Mouse (Mus musculus) T-helper 1 cell (primary cell): ENCODE measurements around the gene Dusp28.
"Not testable (repeated sequence)": the region's sequence is repeated elsewhere in the genome, so short reads cannot be mapped to it uniquely, and the experiment has no call there.

Source experiments
- in situ Hi-C: fragments of 300-600 bp; cut with MboI, MseI; formaldehyde crosslinking; loops from one replicate; pipeline ENCODE4 v1.15.1; 2025; ENCODE audit warnings: high pct_unique_total_duplicates

Gene Dusp28

GRCm38 (mm10) chr1:92936467-92936866, 29.7 kb downstream of the Dusp28 start:
- in situ Hi-C loops = loop anchor here (25.0 kb wide), 1 partner anchor 1526 kb away; no protein-coding TSS in a partner anchor

DNA sequence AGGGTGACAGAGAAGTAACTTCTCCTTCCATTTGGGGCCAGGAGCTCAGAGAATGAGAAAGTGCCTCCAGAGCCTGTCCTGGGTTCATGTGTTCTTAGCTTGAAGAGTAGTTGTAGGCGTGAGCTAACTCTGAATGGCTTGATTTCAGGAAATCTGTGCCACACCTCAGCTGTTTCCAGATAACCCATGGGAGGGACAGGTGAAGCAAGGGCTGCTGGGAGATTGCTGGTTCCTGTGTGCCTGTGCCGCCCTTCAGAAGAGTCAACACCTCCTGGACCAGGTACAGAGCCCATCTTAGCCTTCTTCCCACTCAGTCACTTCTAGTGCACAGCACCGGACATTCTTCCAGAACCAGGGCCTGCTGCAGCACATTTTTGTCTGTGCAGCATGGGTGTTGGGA, 31.0 kb downstream of the Dusp28 start:
- in situ Hi-C loops = loop anchor here (25.0 kb wide), 1 partner anchor 1525 kb away; no protein-coding TSS in a partner anchor

DNA sequence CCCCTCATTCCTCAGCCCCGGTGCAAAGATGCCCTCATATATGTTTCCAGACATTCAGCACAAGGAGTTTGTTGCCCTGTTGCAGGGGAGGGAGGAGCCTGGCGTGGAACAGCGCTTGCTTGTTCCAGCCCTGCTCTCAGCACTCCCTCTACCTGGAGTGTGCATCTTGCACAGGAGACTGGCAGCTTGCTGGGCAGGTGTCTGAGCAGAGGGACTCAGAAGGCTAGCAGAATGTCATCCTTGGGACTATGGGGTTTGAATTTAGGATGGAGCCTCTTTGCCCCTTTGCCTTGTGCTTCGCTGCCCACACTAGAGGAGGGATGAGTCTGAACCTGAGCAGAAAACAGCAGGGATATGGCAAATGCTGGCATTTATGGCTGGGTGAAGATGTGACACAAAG, 33.0 kb downstream of the Dusp28 start:
- in situ Hi-C loops = loop anchor here (10.0 to 25.0 kb wide), 2 partner anchors 605 to 1523 kb away; no protein-coding TSS in a partner anchor

DNA sequence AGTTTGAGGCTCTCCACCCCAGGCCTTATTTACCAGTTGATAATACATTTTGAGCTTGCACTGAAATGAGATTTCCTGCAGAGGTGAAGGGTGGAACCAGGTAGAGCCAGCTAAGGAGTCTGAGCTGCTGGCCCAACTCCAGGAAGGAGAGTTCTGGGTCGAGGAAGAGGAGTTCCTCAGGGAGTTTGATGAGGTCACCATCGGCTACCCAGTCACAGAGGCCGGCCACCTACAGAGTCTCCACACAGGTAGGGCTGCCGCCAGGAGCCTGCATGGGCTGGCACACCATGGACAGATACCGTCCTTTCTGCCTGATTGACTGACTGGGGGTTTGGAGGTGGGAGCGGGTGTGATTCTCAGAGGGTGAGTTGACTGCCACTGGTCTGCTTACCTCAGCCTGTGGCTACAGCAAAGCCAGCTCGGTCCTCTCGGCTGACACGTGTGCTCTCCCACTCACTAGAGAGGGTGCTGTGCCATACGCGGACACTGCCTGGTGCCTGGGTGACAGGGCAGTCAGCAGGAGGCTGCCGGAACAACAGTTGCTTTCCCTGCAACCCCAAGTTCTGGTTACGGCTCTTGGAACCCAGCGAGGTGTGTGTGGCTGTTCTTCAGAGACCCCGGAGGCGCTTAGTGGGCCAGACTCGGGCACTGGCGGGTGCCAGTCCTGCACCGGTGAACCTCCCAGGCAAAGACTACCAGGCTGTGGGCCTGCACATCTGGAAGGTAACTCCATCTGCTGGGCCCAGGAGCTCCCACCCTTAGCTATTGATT, 36.6 kb downstream of the Dusp28 start:
- in situ Hi-C loops = loop anchor here (10.0 to 25.0 kb wide), 2 partner anchors 601 to 1519 kb away; no protein-coding TSS in a partner anchor

DNA sequence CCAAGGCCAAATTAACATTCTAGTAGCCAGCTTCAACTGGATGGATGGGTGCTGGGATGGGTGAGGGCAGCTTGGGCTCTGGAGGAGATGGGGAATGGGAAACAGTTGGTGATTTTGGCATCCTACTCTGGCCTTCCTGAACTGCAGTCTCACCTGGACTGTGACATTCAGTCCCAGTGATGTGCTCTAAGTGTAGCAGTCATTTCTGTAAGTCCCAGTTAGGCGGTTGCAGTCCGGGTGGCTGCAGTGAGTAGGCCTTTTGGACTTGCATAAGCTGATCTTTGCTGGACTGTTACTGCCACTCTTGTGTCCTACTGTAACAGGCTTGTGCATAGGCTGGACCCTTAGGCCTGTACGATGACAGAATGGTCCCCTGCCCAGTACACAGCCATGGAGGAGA, 41.2 kb downstream of the Dusp28 start:
- in situ Hi-C loops = loop anchor here (10.0 to 25.0 kb wide), 2 partner anchors 597 to 1514 kb away; no protein-coding TSS in a partner anchor

GRCm38 (mm10) chr1:92949426-92949825, 42.6 kb downstream of the Dusp28 start:
- in situ Hi-C loops = loop anchor here (10.0 to 25.0 kb wide), 2 partner anchors 595 to 1513 kb away; no protein-coding TSS in a partner anchor

DNA sequence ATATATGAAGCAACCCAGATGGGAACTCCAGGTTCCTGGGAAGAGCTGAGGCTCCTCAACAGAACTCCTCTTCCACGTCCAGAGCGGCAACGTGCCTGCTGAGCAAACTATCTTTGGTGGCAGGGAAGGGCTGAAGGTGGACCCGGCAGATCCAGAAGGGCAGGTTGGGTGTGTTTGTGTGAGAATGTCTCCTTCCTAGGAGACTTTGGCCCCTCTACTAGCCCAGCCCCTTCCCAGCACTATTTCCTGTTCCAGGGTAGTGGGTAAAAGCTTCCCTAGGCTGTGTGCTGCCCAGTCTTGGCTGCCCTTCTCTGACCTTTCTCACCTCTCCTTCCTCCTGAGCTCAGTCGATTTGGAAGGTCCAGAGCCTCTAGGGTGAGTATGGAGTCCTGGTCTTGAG, 43.8 kb downstream of the Dusp28 start, which contains the start of gene Gpr35:
TSS of gene Gpr35 (plus strand) at position 259 of the 400 bp plus-strand sequence.
- in situ Hi-C loops = no loop called here

- in situ Hi-C loops = no loop called here
Measured at GRCm38 (mm10) chr1:92953641-92954040, 46.9 kb downstream of the Dusp28 start.

DNA sequence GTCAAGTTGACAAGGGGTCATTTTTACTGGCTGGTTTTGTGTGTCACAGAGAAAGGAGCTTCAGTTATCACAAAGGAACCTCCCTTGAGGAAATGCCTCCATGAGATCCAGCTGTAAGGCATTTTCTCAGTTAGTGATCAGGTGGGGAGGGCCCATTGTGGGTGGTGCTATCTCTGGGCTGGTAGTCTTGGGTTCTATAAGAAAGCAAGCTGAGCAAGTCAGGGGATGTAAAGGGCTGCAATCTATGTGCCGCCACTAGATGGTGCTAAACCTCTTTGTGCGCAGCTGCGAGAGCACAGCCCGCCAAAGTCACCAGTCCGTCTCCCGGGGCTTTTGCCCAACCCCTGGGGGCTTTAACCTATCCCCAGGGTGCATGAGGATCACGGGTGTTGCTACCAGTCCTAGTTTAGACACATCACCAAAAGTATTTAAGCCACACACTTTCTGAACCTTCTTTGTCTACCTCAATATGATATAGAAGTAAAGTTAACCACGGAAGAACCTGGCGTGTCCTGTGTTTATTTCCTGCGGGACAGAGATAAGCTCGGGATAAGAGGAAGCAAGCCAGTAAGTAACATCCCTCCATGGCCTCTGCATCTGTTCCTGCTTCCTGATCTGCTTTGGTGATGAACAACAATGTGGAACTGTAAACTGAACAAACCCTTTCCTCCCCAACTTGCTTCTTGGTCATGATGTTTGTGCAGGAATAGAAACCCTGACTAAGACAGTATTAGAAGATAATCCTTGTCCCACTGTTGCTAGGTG, 50.0 kb downstream of the Dusp28 start:
- in situ Hi-C loops = not testable (repeated sequence)
